Mouse (Mus musculus) hindbrain, embryonic 15.5 days (tissue): ENCODE results near the gene F930015N05Rik. TPM values are rescaled to one million over a fixed set of nuclear protein-coding genes. Genes with fewer than 3 reads are reported as not detected.
A peak's percentile ranks its signal among the peaks of the same experiment; 100 is the strongest.

Source experiments
- ATAC-seq: fragments of 200-750 bp; cut with Nextera tagmentation; 2 replicates; pipeline ENCODE4 v1.8.0; 2017; ENCODE audit warnings: low read depth, moderate number of reproducible peaks, moderate TSS enrichment; ENCODE audit not compliant: low FRiP score
- H3K27ac ChIP-seq: fragments of 300-500 bp; sonication (generic); replicated peaks from 2 replicates; pipeline ENCODE4 v1.5.1; 2015; ENCODE audit warnings: mild to moderate bottlenecking, inconsistent platforms
- H3K27me3 ChIP-seq: fragments of 300-500 bp; sonication (generic); 2 replicates; pipeline ENCODE4 v1.6.1; 2015; ENCODE audit warnings: control low read depth, inconsistent platforms
- H3K36me3 ChIP-seq: fragments of 300-500 bp; sonication (generic); 2 replicates; pipeline ENCODE4 v1.6.1; 2015; ENCODE audit warnings: control low read depth, inconsistent platforms
- H3K4me1 ChIP-seq: fragments of 300-500 bp; sonication (generic); replicated peaks from 2 replicates; pipeline ENCODE4 v1.6.1; 2015; ENCODE audit warnings: control low read depth, inconsistent platforms
- H3K4me2 ChIP-seq: fragments of 300-500 bp; sonication (generic); 2 replicates; pipeline ENCODE4 v1.6.1; 2015; ENCODE audit warnings: moderate library complexity, mild to moderate bottlenecking, inconsistent platforms
- H3K4me3 ChIP-seq: fragments of 300-500 bp; sonication (generic); 2 replicates; pipeline ENCODE4 v1.5.1; 2015; ENCODE audit warnings: mild to moderate bottlenecking, inconsistent platforms
- H3K9ac ChIP-seq: fragments of 300-500 bp; sonication (generic); 2 replicates; pipeline ENCODE4 v1.6.1; 2015; ENCODE audit warnings: inconsistent platforms
- H3K9me3 ChIP-seq: fragments of 300-500 bp; sonication (generic); 2 replicates; pipeline ENCODE4 v1.6.1; 2016; ENCODE audit warnings: control low read depth, inconsistent platforms
- WGBS: fragments of 180-500 bp; shearing (Covaris S2); methylation state at CpG from one replicate; pipeline ENCODE4 v1.1.7; 2015; 5-methylcytosine and 5-hydroxymethylcytosine counted together
- polyA plus RNA-seq: library from polyadenylated mRNA; unstranded; fragments of >200 nt; fragmentation: Nextera tagmentation; extraction: Ambion mirVana; gene quantifications from 2 replicates; pipeline ENCODE4 v1.2.1, GENCODE M21; 2015

The F930015N05Rik gene
- polyA plus RNA-seq, 1 experiment from 2014 or later = 1.3 TPM

DNA sequence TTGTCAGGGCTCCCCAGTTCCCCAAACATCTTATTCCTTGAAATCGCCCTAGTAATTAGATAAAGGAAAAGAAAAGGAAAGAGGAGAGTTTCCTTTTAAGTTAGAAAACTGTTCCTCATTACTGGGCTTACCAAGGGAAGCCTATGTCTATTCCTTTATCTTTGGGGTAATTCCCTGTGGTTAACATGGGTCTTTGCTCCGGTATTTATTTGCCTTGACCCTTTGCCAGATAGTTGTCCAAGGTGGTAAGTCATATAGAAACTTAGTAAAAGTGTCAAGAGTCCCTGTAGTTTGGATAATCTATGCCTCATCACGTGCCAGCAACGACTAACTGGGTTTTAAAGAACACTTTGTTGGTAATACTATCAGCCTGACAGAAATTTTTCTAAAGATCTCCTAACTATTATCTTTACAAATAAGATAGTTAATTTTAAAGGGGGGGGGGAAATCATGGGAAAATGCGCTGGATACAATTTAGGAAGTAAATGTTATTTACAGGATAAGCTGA, 392 bp upstream of the F930015N05Rik start:
- ATAC-seq = no peak
- 21% methylated on average over 5 of the region's 5 CpGs for WGBS
- H3K36me3 ChIP-seq = no peaks in the 10 kb centered on the region
- peak overlapping the region; percentile 56 for H3K4me3 ChIP-seq
- peaks cover 22% of the 10 kb centered on the region for H3K4me1 ChIP-seq
- no peak overlapping the region for H3K9ac ChIP-seq
- H3K9me3 ChIP-seq = no peaks in the 10 kb centered on the region
- no peak overlapping the region for H3K27ac ChIP-seq
- peak overlapping the region; percentile 99 for H3K4me2 ChIP-seq
- H3K27me3 ChIP-seq = peaks cover 23% of the 10 kb centered on the region

DNA sequence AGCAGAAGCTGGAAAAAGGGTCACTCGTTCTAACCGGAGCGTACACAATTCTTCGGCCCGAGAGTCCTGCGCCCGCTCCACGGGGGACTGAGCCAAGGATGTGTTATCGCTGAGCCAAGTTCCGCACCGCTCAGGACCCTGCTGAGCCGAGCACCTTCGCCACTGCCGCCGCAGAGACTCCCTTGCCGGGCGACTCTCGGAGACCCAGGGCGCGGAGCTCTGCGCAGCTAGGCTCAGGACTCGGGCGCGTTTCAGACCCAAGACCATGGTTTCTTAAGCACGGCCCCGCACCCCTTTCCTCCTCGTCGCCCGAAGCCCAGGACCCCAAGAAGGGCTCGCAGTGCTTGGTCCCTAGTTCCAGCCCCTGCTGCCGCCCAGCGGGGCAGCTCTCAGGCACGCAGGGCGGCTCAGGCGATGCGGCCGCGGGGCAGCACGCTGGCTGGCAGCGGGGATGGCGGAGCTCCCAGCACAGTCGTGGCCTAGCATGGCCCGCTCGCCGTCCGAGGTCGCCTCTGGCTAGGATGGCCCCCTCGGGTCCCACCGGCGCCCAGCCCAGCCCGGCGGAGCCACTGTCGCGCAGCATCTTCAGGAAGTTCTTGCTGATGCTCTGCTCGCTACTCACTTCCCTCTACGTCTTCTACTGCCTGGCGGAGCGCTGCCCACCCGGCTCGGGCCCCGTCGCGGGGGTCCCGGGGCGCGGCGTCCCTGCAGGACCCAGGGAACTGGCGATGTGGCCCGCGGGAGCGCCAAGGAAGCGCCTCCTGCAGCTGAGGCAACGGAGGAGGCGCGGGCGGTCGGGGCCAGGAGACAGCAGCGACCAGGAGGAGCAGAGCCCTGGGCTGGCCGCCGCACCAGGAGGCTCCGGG, 674 bp downstream of the F930015N05Rik start:
- peak overlapping the region; percentile 54 for H3K9ac ChIP-seq
- H3K4me2 ChIP-seq = peak overlapping the region; percentile 99
- peak; percentile 65 for ATAC-seq
- no peaks in the 10 kb centered on the region for H3K9me3 ChIP-seq
- no peaks in the 10 kb centered on the region for H3K36me3 ChIP-seq
- peak overlapping the region; percentile 56 for H3K4me3 ChIP-seq
- peaks cover 22% of the 10 kb centered on the region for H3K4me1 ChIP-seq
- under 1% methylated on average over 79 of the region's 81 CpGs for WGBS
- peak overlapping the region; percentile 50; the same call in 1 of the 2 replicates for H3K27ac ChIP-seq
- peaks cover 23% of the 10 kb centered on the region for H3K27me3 ChIP-seq

- ATAC-seq = peak; percentile 88
- peak within 1 kb of the TSS; percentile 56 for H3K4me3 ChIP-seq
- H3K4me2 ChIP-seq = peak within 1 kb of the TSS; percentile 99
- H3K36me3 ChIP-seq = no peaks in the 10 kb centered on the region
- H3K27ac ChIP-seq = peak within 1 kb of the TSS; percentile 50; the same call in 1 of the 2 replicates
- WGBS = 0% methylated on average over 35 of the region's 36 CpGs
- H3K27me3 ChIP-seq = peaks cover 15% of the 10 kb centered on the region
- H3K9me3 ChIP-seq = no peaks in the 10 kb centered on the region
- peaks cover 22% of the 10 kb centered on the region for H3K4me1 ChIP-seq
- H3K9ac ChIP-seq = peak within 1 kb of the TSS; percentile 54
Measured at GRCm38 (mm10) chr11:64434611-64435545, 1.6 kb downstream of the F930015N05Rik start, which contains the start of gene Hs3st3a1. TSS of gene Hs3st3a1 (plus strand) at chr11:64435332.

DNA sequence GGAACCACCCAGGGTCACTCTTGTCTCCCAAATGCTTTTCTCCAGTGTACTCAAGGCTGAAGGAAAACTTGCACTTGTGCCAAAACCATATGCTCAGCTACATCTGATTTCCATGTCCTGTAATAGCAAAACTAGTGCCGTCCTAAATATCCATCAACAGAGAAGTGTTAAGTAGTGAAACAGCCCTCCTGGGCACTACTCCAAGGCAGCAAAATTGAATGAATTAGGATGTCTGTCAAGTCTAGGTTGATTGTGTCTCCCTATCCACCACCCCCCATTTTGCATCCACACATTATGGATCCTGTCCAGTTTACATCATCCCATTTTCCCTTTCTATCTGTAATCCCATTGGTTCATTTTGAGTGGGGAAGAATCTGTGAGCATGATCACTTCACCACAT, 17.5 kb downstream of the F930015N05Rik start:
- no peaks in the 10 kb centered on the region for H3K9me3 ChIP-seq
- no peaks in the 10 kb centered on the region for H3K4me1 ChIP-seq
- no peak overlapping the region for H3K4me2 ChIP-seq
- no peak for ATAC-seq
- no peak overlapping the region for H3K9ac ChIP-seq
- no peak overlapping the region for H3K4me3 ChIP-seq
- whole genome bisulfite sequencing = 69% methylated on average over 1 of the region's 1 CpGs
- H3K27ac ChIP-seq = no peak overlapping the region
- no peaks in the 10 kb centered on the region for H3K36me3 ChIP-seq
- no peaks in the 10 kb centered on the region for H3K27me3 ChIP-seq

GRCm38 (mm10) chr11:64400534-64401093, 35.8 kb downstream of the F930015N05Rik start:
- 27% methylated on average over 6 of the region's 6 CpGs for WGBS
- no peaks in the 10 kb centered on the region for H3K9me3 ChIP-seq

DNA sequence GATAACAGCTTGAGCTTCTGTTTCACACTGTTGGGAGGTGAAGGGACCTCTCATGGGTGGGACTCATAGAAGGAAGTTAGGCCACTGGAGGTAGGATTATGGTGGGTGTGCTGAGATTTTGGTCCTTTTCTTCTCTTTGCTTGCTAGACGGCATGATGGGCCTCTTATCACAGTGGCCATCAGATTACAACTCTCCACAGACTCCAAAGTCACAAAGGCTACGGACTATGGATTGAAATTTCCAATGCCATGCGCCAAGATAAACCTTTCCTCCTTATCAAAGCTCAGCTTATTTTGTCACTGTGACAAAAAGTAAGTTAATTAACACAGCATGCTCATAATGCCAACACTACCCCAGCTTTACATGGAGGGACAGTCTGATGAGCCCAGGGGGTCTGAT, 38.8 kb downstream of the F930015N05Rik start:
- no peaks in the 10 kb centered on the region for H3K9me3 ChIP-seq
- no peaks in the 10 kb centered on the region for H3K27me3 ChIP-seq
- peaks cover 16% of the 10 kb centered on the region for H3K4me1 ChIP-seq
- no peak overlapping the region for H3K9ac ChIP-seq
- H3K4me3 ChIP-seq = no peak overlapping the region
- no peak overlapping the region for H3K27ac ChIP-seq
- no peak overlapping the region for H3K4me2 ChIP-seq
- H3K36me3 ChIP-seq = no peaks in the 10 kb centered on the region
- 84% methylated on average over 3 of the region's 3 CpGs for WGBS
- no peak for ATAC-seq

More at GRCm38 (mm10) chr11:64400534-64401093, 35.8 kb downstream of the F930015N05Rik start:
- Histone ChIP-seq H3K27me3 (no peaks in the 10 kb centered on the region), H3K27ac (no peak overlapping the region), H3K4me1 (peaks cover 16% of the 10 kb centered on the region), H3K4me3 (no peak overlapping the region), H3K9ac (no peak overlapping the region), H3K36me3 (no peaks in the 10 kb centered on the region), H3K4me2 (no peak overlapping the region)
- no peak for ATAC-seq

DNA sequence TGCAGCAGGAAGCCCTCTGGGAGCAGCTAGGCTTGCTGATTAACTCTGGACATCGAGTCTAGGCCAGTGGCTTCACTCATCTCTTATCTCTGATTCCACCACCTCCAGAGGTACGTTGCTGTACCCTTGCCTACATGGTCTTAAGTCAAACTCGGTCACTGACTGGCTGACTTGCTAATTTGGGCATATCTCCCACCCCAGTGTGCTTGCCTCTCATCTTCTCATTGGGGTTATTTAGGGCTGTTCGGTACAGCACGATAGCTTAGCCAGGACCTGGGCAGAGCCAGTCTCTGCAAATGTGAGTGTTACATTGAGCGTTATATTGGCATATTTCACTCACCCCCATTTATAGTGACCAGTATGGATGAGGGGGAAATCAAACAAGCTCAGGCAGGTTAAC, 39.5 kb downstream of the F930015N05Rik start:
- H3K4me2 ChIP-seq = peak overlapping the region; percentile 49; the same call in 1 of the 2 replicates
- no peak overlapping the region for H3K9ac ChIP-seq

DNA sequence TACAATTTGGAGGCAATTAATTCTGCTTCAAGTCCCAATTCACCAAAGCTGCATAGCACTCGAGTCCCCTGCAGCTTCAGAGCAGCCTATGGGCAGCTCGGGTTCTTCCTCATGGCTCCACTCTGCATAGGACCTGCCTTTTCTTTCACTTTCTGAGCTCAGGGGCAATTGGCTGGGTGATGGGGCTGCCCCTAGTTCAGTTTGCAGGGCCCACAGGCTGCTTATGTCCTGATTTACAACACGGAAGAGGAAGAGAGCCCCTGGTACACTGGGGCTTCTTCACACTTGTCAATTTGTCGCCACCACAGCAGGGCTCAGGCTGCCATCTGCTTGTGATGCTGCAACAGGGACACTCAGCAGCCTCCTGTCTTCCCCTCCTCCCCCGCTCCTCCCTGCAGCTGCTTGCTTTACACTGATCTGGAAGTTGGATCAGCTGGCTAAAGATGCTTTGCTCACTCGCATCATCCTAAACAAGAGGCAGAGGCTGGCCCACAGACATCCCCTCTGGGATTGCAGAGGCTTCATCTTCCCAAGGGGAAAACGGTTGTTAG, 40.0 kb downstream of the F930015N05Rik start:
- WGBS = 3% methylated on average over 7 of the region's 7 CpGs
- Histone ChIP-seq H3K36me3 (no peaks in the 10 kb centered on the region), H3K4me2 (peak overlapping the region; percentile 49), H3K27ac (peak overlapping the region; percentile 69), H3K4me1 (peaks cover 16% of the 10 kb centered on the region), H3K9me3 (no peaks in the 10 kb centered on the region), H3K9ac (no peak overlapping the region), H3K27me3 (no peaks in the 10 kb centered on the region), H3K4me3 (no peak overlapping the region)
- peak; percentile 81 for ATAC-seq

More for the DNA sequence above, 39.5 kb downstream of the F930015N05Rik start:
- WGBS = 52% methylated on average over 6 of the region's 6 CpGs
- ATAC-seq = 0 out of 2 replicates have a peak, but pooled peaks have one; percentile 3
- no peaks in the 10 kb centered on the region for H3K36me3 ChIP-seq
- peaks cover 16% of the 10 kb centered on the region for H3K4me1 ChIP-seq
- H3K4me3 ChIP-seq = no peak overlapping the region
- peak overlapping the region; percentile 69 for H3K27ac ChIP-seq
- H3K27me3 ChIP-seq = no peaks in the 10 kb centered on the region
- no peaks in the 10 kb centered on the region for H3K9me3 ChIP-seq

DNA sequence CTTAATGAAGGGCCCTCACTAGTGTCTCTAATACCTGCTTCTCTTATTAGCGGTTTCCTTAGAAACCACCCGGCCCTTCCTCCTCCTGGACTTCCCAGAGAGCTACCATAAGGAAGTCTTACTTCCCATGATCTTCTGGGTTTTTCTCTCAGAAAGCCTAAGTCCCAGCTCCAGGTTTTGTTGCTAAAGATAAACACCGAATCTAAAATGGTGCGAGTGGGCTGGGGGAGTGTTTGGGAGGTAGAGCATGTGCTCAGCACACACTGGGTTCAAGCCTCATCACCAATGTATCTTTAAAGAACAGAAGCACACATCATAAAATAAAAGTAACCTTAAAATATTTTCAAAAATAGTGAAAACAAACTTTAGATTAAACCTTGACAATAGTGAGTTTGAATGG, 50.1 kb downstream of the F930015N05Rik start:
- Histone ChIP-seq H3K9me3 (no peaks in the 10 kb centered on the region), H3K4me2 (no peak overlapping the region), H3K9ac (no peak overlapping the region), H3K4me1 (no peaks in the 10 kb centered on the region), H3K36me3 (no peaks in the 10 kb centered on the region), H3K4me3 (no peak overlapping the region), H3K27ac (no peak overlapping the region), H3K27me3 (no peaks in the 10 kb centered on the region)
- WGBS = 90% methylated on average over 4 of the region's 4 CpGs
- no peak for ATAC-seq
